Mouse (Mus musculus) forebrain, embryonic 12.5 days (tissue): ENCODE measurements around the gene Mmachc. TPM values are rescaled to one million over a fixed set of nuclear protein-coding genes. Genes with fewer than 3 reads are reported as not detected.

ENCODE experiments used
- ATAC-seq: fragments of 200-750 bp; cut with Nextera tagmentation; 2 replicates; pipeline ENCODE4 v1.8.0; 2017; ENCODE audit warnings: moderate TSS enrichment; ENCODE audit not compliant: low FRiP score
- H3K27ac ChIP-seq: fragments of 300-500 bp; sonication (generic); 2 replicates; pipeline ENCODE4 v1.5.1; 2016; ENCODE audit warnings: mild to moderate bottlenecking
- H3K27me3 ChIP-seq: fragments of 300-500 bp; sonication (generic); 2 replicates; pipeline ENCODE4 v1.6.1; 2016; ENCODE audit warnings: mild to moderate bottlenecking
- H3K36me3 ChIP-seq: fragments of 300-500 bp; sonication (generic); replicated peaks from 2 replicates; pipeline ENCODE4 v1.6.1; 2016; ENCODE audit warnings: mild to moderate bottlenecking
- H3K4me1 ChIP-seq: fragments of 300-500 bp; sonication (generic); 2 replicates; pipeline ENCODE4 v1.6.1; 2016
- H3K4me2 ChIP-seq: fragments of 300-500 bp; sonication (generic); 2 replicates; pipeline ENCODE4 v1.6.1; 2016; ENCODE audit warnings: mild to moderate bottlenecking, moderate library complexity
- H3K4me3 ChIP-seq: fragments of 300-500 bp; sonication (generic); replicated peaks from 2 replicates; pipeline ENCODE4 v1.5.1; 2016; ENCODE audit warnings: mild to moderate bottlenecking
- H3K9ac ChIP-seq: fragments of 300-500 bp; sonication (generic); 2 replicates; pipeline ENCODE4 v1.6.1; 2016; ENCODE audit warnings: mild to moderate bottlenecking
- H3K9me3 ChIP-seq: fragments of 300-500 bp; sonication (generic); 2 replicates; pipeline ENCODE4 v1.6.1; 2016
- WGBS: fragments of 180-500 bp; shearing (Covaris S2); methylation state at CpG from one replicate; pipeline ENCODE4 v1.1.7; 2016; 5-methylcytosine and 5-hydroxymethylcytosine counted together
- polyA plus RNA-seq: library from polyadenylated mRNA; unstranded; fragments of >200 nt; fragmentation: Nextera tagmentation; extraction: Ambion mirVana; gene quantifications from 2 replicates; pipeline ENCODE4 v1.2.1, GENCODE M21; 2016

Gene Mmachc
- polyA plus RNA-seq, 1 experiment from 2014 or later = 36.0 TPM

GRCm38 (mm10) chr4:116719396-116719795 is 11.2 kb upstream of the Mmachc start:
- Histone ChIP-seq H3K9ac (no peak overlapping the region), H3K36me3 (peaks cover 6% of the 10 kb centered on the region), H3K9me3 (no peaks in the 10 kb centered on the region), H3K4me1 (peaks cover 17% of the 10 kb centered on the region), H3K4me3 (no peak overlapping the region), H3K4me2 (no peak overlapping the region), H3K27me3 (peaks cover 5% of the 10 kb centered on the region; the same call in 1 of the 2 replicates), H3K27ac (no peak overlapping the region)
- peak; percentile 28; the same call in 1 of the 2 replicates for ATAC-seq
- WGBS = 16% methylated on average over 3 of the region's 3 CpGs

- H3K4me2 ChIP-seq = no peak overlapping the region
- H3K27ac ChIP-seq = no peak overlapping the region
- peaks cover 15% of the 10 kb centered on the region for H3K4me1 ChIP-seq
- H3K27me3 ChIP-seq = no peaks in the 10 kb centered on the region
- no peak overlapping the region for H3K9ac ChIP-seq
- no peak for ATAC-seq
- no peaks in the 10 kb centered on the region for H3K9me3 ChIP-seq
- no peak overlapping the region for H3K4me3 ChIP-seq
- WGBS = 93% methylated on average over 1 of the region's 1 CpGs
- H3K36me3 ChIP-seq = peaks cover 10% of the 10 kb centered on the region
Observed at GRCm38 (mm10) chr4:116712536-116712935, 4.3 kb upstream of the Mmachc start.

GRCm38 (mm10) chr4:116710154-116710553 is 1.9 kb upstream of the Mmachc start:
- Histone ChIP-seq H3K4me1 (peaks cover 19% of the 10 kb centered on the region), H3K4me3 (no peak overlapping the region; the same call in 1 of the 2 replicates), H3K9me3 (no peaks in the 10 kb centered on the region), H3K27me3 (no peaks in the 10 kb centered on the region), H3K36me3 (peaks cover 9% of the 10 kb centered on the region), H3K9ac (no peak overlapping the region), H3K27ac (no peak overlapping the region), H3K4me2 (no peak overlapping the region)
- 96% methylated on average over 2 of the region's 2 CpGs for WGBS
- ATAC-seq = no peak

- Histone ChIP-seq H3K4me3 (peak overlapping the region; percentile 52), H3K36me3 (peaks cover 12% of the 10 kb centered on the region; the same call in 1 of the 2 replicates), H3K27me3 (no peaks in the 10 kb centered on the region), H3K27ac (no peak overlapping the region), H3K9ac (peak overlapping the region; percentile 60), H3K4me1 (peaks cover 19% of the 10 kb centered on the region), H3K9me3 (no peaks in the 10 kb centered on the region), H3K4me2 (peak overlapping the region; percentile 79)
- 5% methylated on average over 9 of the region's 9 CpGs for WGBS
- no peak for ATAC-seq
Observed at GRCm38 (mm10) chr4:116708791-116709390, 685 bp upstream of the Mmachc start.

GRCm38 (mm10) chr4:116707666-116708065 is 540 bp downstream of the Mmachc start:
- no peak overlapping the region for H3K27ac ChIP-seq
- ATAC-seq = peak; percentile 5; the same call in 1 of the 2 replicates
- peaks cover 19% of the 10 kb centered on the region for H3K36me3 ChIP-seq
- H3K27me3 ChIP-seq = no peaks in the 10 kb centered on the region
- peak overlapping the region; percentile 79 for H3K4me2 ChIP-seq
- peak overlapping the region; percentile 59 for H3K9ac ChIP-seq
- WGBS = 16% methylated on average over 9 of the region's 9 CpGs
- peaks cover 19% of the 10 kb centered on the region for H3K4me1 ChIP-seq
- peak overlapping the region; percentile 52 for H3K4me3 ChIP-seq
- no peaks in the 10 kb centered on the region for H3K9me3 ChIP-seq

- no peaks in the 10 kb centered on the region for H3K27me3 ChIP-seq
- H3K4me1 ChIP-seq = peaks cover 7% of the 10 kb centered on the region
- peaks cover 34% of the 10 kb centered on the region for H3K36me3 ChIP-seq
- no peaks in the 10 kb centered on the region for H3K9me3 ChIP-seq
- no peak overlapping the region for H3K27ac ChIP-seq
- no peak overlapping the region for H3K4me2 ChIP-seq
- no peak for ATAC-seq
- H3K9ac ChIP-seq = no peak overlapping the region
- 41% methylated on average over 6 of the region's 6 CpGs for WGBS
- H3K4me3 ChIP-seq = no peak overlapping the region
Observed at GRCm38 (mm10) chr4:116703804-116704203, 4.4 kb downstream of the Mmachc start.

- peaks cover 57% of the 10 kb centered on the region for H3K36me3 ChIP-seq
Observed at GRCm38 (mm10) chr4:116700964-116701363, 7.2 kb downstream of the Mmachc start.

GRCm38 (mm10) chr4:116698693-116699342 is 9.4 kb downstream of the Mmachc start:
- no peak overlapping the region for H3K4me3 ChIP-seq
- H3K9me3 ChIP-seq = no peaks in the 10 kb centered on the region
- peaks cover 68% of the 10 kb centered on the region for H3K36me3 ChIP-seq
- no peaks in the 10 kb centered on the region for H3K4me1 ChIP-seq
- 92% methylated on average over 2 of the region's 2 CpGs for WGBS
- H3K27me3 ChIP-seq = no peaks in the 10 kb centered on the region
- H3K27ac ChIP-seq = no peak overlapping the region
- no peak for ATAC-seq
- no peak overlapping the region for H3K4me2 ChIP-seq
- no peak overlapping the region for H3K9ac ChIP-seq

More at GRCm38 (mm10) chr4:116700964-116701363, 7.2 kb downstream of the Mmachc start:
- H3K9me3 ChIP-seq = no peaks in the 10 kb centered on the region
- WGBS = 89% methylated on average over 1 of the region's 1 CpGs
- no peaks in the 10 kb centered on the region for H3K27me3 ChIP-seq
- no peak overlapping the region for H3K9ac ChIP-seq
- H3K4me1 ChIP-seq = no peaks in the 10 kb centered on the region
- H3K4me2 ChIP-seq = no peak overlapping the region
- H3K4me3 ChIP-seq = no peak overlapping the region
- H3K27ac ChIP-seq = no peak overlapping the region
- no peak for ATAC-seq

GRCm38 (mm10) chr4:116693785-116694184 is 14.4 kb downstream of the Mmachc start:
- Histone ChIP-seq H3K9me3 (no peaks in the 10 kb centered on the region), H3K27me3 (no peaks in the 10 kb centered on the region), H3K4me1 (no peaks in the 10 kb centered on the region), H3K27ac (no peak overlapping the region), H3K9ac (no peak overlapping the region), H3K4me2 (no peak overlapping the region), H3K4me3 (no peak overlapping the region), H3K36me3 (peaks cover 89% of the 10 kb centered on the region)
- no peak for ATAC-seq
- WGBS = 77% methylated on average over 2 of the region's 2 CpGs

- H3K27me3 ChIP-seq = no peaks in the 10 kb centered on the region
- no peaks in the 10 kb centered on the region for H3K9me3 ChIP-seq
- H3K4me1 ChIP-seq = peaks cover 2% of the 10 kb centered on the region
- peaks cover 85% of the 10 kb centered on the region for H3K36me3 ChIP-seq
- 89% methylated on average over 2 of the region's 2 CpGs for WGBS
- no peak overlapping the region for H3K4me2 ChIP-seq
- ATAC-seq = no peak
- no peak overlapping the region for H3K27ac ChIP-seq
- no peak overlapping the region for H3K9ac ChIP-seq
- no peak overlapping the region for H3K4me3 ChIP-seq
Observed at GRCm38 (mm10) chr4:116692146-116692545, 16.1 kb downstream of the Mmachc start.

- Histone ChIP-seq H3K9me3 (no peaks in the 10 kb centered on the region), H3K27ac (no peak overlapping the region), H3K4me3 (no peak overlapping the region), H3K4me2 (no peak overlapping the region), H3K27me3 (no peaks in the 10 kb centered on the region), H3K9ac (no peak overlapping the region), H3K4me1 (peaks cover 25% of the 10 kb centered on the region), H3K36me3 (peaks cover 60% of the 10 kb centered on the region)
- ATAC-seq = no peak
- 93% methylated on average over 4 of the region's 4 CpGs for WGBS
Observed at GRCm38 (mm10) chr4:116689309-116689876, 18.8 kb downstream of the Mmachc start.

- peak overlapping the region; percentile 69 for H3K4me3 ChIP-seq
- H3K36me3 ChIP-seq = peaks cover 38% of the 10 kb centered on the region
- no peaks in the 10 kb centered on the region for H3K9me3 ChIP-seq
- H3K4me2 ChIP-seq = peak overlapping the region; percentile 71
- H3K9ac ChIP-seq = peak overlapping the region; percentile 77; the same call in 1 of the 2 replicates
- ATAC-seq = no peak
- peaks cover 25% of the 10 kb centered on the region for H3K4me1 ChIP-seq
- H3K27ac ChIP-seq = no peak overlapping the region
- 35% methylated on average over 1 of the region's 1 CpGs for WGBS
- H3K27me3 ChIP-seq = no peaks in the 10 kb centered on the region; the same call in 1 of the 2 replicates
Observed at GRCm38 (mm10) chr4:116687041-116687440, 21.2 kb downstream of the Mmachc start.
